Mouse (Mus musculus): ENCODE data around the gene Hspa8.

DNA sequence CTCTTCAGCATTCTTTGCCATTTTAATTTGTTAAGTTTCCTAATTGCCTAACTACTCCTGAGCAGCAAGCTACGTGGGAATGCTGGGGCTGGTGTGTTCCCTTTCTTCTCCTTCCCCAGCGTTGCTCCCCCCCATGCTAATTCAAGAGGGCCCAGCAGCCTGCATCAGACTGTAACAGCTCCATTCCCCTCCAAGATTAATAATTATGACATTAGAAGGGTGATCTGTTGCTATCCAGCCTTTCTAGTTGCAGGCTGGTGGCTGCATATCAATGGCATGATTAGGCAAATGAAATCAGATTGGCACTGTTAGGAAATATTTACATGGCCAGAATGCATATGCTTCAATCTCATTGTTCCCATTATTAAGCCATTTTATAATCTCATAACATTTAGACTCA, 50.7 kb downstream of the Hspa8 start:
- no peak for TF ChIP-seq CTCF (IDR thresholded peaks at IDR 0.05; ENCODE audit: insufficient read depth, low read length)
- TF ChIP-seq POLR2A (IDR thresholded peaks at IDR 0.05; ENCODE audit: borderline replicate concordance, extremely low read depth, low read depth, low read length), result no peak

Measured in lung, adult 2 months (tissue).